Mouse (Mus musculus) frontal cortex, postnatal 14 days (tissue): Measurements from ENCODE around the gene Eif3k.
A peak's percentile ranks its signal among the peaks of the same experiment; 100 is the strongest.
"Not testable (repeated sequence)": the region's sequence is repeated elsewhere in the genome, so short reads cannot be mapped to it uniquely, and the experiment has no call there.

Experiments used
- DNase-seq, 2 experiments: peaks; one replicate each; pipeline ENCODE4 v3.0.0; 2022; ENCODE audit warnings: low spot score in 2 of 2

Eif3k gene

GRCm38 (mm10) chr7:28985207-28985606 lies 3.5 kb upstream of the Eif3k start:
- no peak for DNase-seq

GRCm38 (mm10) chr7:28984452-28984851 lies 2.8 kb upstream of the Eif3k start:
- no peak for DNase-seq

GRCm38 (mm10) chr7:28983849-28984248 lies 2.2 kb upstream of the Eif3k start:
- DNase-seq, result no peak

GRCm38 (mm10) chr7:28983141-28983564 lies 1.5 kb upstream of the Eif3k start:
- no peak for DNase-seq

GRCm38 (mm10) chr7:28982274-28983013 lies 780 bp upstream of the Eif3k start:
- no peak for DNase-seq

- DNase-seq, result no peak
Measured at GRCm38 (mm10) chr7:28977556-28977955, 4.1 kb downstream of the Eif3k start.

- no peak for DNase-seq
Measured at GRCm38 (mm10) chr7:28973025-28973424, 8.6 kb downstream of the Eif3k start.

GRCm38 (mm10) chr7:28972542-28972985 lies 9.1 kb downstream of the Eif3k start:
- DNase-seq, result peak in 1 of 2 experiments; percentile 65

- no peak for DNase-seq
Measured at GRCm38 (mm10) chr7:28971770-28972269, 9.8 kb downstream of the Eif3k start.

GRCm38 (mm10) chr7:28971029-28971428 lies 10.6 kb downstream of the Eif3k start:
- no peak for DNase-seq

- no peak for DNase-seq
Measured at GRCm38 (mm10) chr7:28969672-28970394, 11.8 kb downstream of the Eif3k start.

GRCm38 (mm10) chr7:28969271-28969670 lies 12.4 kb downstream of the Eif3k start:
- no peak for DNase-seq

- DNase-seq, result not testable (repeated sequence)
Measured at GRCm38 (mm10) chr7:28968120-28968519, 13.5 kb downstream of the Eif3k start.

GRCm38 (mm10) chr7:28966751-28967505 lies 14.7 kb downstream of the Eif3k start:
- DNase-seq, result no peak

GRCm38 (mm10) chr7:28966181-28966580 lies 15.5 kb downstream of the Eif3k start:
- no peak for DNase-seq

GRCm38 (mm10) chr7:28965346-28965840 lies 16.3 kb downstream of the Eif3k start:
- DNase-seq, result no peak

GRCm38 (mm10) chr7:28963399-28963923 lies 18.2 kb downstream of the Eif3k start:
- no peak for DNase-seq

GRCm38 (mm10) chr7:28961927-28962670 lies 19.6 kb downstream of the Eif3k start, which contains the start of gene Actn4:
Gene Actn4 (minus strand): TSS chr7:28962340.
- DNase-seq, result peak; percentile 98

- no peak for DNase-seq
Measured at GRCm38 (mm10) chr7:28961584-28961926, 20.1 kb downstream of the Eif3k start.

GRCm38 (mm10) chr7:28960354-28961046 lies 21.2 kb downstream of the Eif3k start:
- no peak for DNase-seq
